Mouse (Mus musculus) lung, postnatal 0 days (tissue): ENCODE results near the gene Vipr1. TPM values are rescaled to one million over a fixed set of nuclear protein-coding genes. Genes with fewer than 3 reads are reported as not detected.

Experiments used
- ATAC-seq: fragments of 200-750 bp; cut with Nextera tagmentation; 2 replicates; pipeline ENCODE4 v1.8.0; 2017; ENCODE audit warnings: moderate library complexity
- DNase-seq: peaks from one replicate; pipeline ENCODE4 v3.0.0-alpha.2; 2016; ENCODE audit warnings: low spot score
- H3K27ac ChIP-seq: fragments of 300-500 bp; sonication (generic); 2 replicates; pipeline ENCODE4 v1.5.1; 2014; ENCODE audit warnings: antibody characterized with exemption, mild to moderate bottlenecking, low read length, mixed read lengths
- H3K27me3 ChIP-seq: fragments of 300-500 bp; sonication (generic); replicated peaks from 2 replicates; pipeline ENCODE4 v1.6.1; 2014; ENCODE audit warnings: low read length, mixed read lengths; ENCODE audit not compliant: insufficient read depth
- H3K36me3 ChIP-seq: fragments of 300-500 bp; sonication (generic); 2 replicates; pipeline ENCODE4 v1.6.1; 2014; ENCODE audit warnings: low read length, mixed read lengths; ENCODE audit not compliant: insufficient read depth
- H3K4me1 ChIP-seq: fragments of 300-500 bp; sonication (generic); 2 replicates; pipeline ENCODE4 v1.6.1; 2014; ENCODE audit warnings: antibody characterized with exemption, low read depth, low read length, mixed read lengths; ENCODE audit not compliant: insufficient read depth
- H3K4me2 ChIP-seq: fragments of 300-500 bp; sonication (generic); replicated peaks from 2 replicates; pipeline ENCODE4 v1.6.1; 2014; ENCODE audit warnings: low read depth, mild to moderate bottlenecking, low read length, moderate library complexity, mixed read lengths
- H3K4me3 ChIP-seq: fragments of 300-500 bp; sonication (generic); 2 replicates; pipeline ENCODE4 v1.5.1; 2014; ENCODE audit warnings: low read depth, low read length
- H3K9ac ChIP-seq: fragments of 300-500 bp; sonication (generic); replicated peaks from 2 replicates; pipeline ENCODE4 v1.6.1; 2014; ENCODE audit warnings: low read depth, mild to moderate bottlenecking
- H3K9me3 ChIP-seq: fragments of 300-500 bp; sonication (generic); 2 replicates; pipeline ENCODE4 v1.6.1; 2016; ENCODE audit warnings: low read length, mixed read lengths
- CTCF ChIP-seq: IDR thresholded peaks from 2 replicates; pipeline ENCODE4 v1.5.1; 2016; ENCODE audit warnings: antibody characterized with exemption, mild to moderate bottlenecking
- EP300 ChIP-seq: IDR thresholded peaks from 2 replicates; pipeline ENCODE4 v1.6.1; 2016; ENCODE audit warnings: antibody characterized with exemption, mild to moderate bottlenecking, control low read depth
- WGBS: fragments of 180-500 bp; shearing (Covaris S2); extraction: QIAGEN DNeasy Blood & Tissue Kit; methylation state at CpG from one replicate; pipeline ENCODE4 v1.1.7; 2014; 5-methylcytosine and 5-hydroxymethylcytosine counted together
- polyA plus RNA-seq: library from polyadenylated mRNA; unstranded; fragments of >200 nt; fragmentation: Nextera tagmentation; extraction: Ambion mirVana; gene quantifications from 2 replicates; pipeline ENCODE4 v1.2.1, GENCODE M21; 2015

Vipr1 gene
- polyA plus RNA-seq, 1 experiment from 2014 or later = 0.20 TPM

DNA sequence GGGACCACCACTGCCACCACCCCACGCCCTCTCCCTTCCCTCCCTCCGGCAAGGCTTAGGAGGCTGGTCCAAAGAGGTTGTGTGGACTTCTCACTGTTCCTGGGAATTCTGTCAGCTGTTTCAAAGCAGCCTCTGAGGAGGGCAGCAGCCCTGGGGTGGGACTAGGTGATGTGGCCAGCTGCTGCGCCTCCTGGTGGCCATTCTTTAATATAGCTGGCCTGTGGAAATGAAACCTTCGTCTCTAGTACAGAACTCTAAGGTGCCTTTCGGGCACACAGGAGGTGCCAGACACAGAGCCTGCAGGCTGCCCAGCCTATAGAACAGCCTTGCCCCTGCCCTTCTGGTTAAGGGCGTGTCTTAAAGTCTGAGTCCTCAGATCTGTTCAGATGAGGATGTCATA, 37.0 kb downstream of the Vipr1 start:
- H3K27me3 ChIP-seq = no peaks in the 10 kb centered on the region
- no peak overlapping the region for H3K4me3 ChIP-seq
- peaks cover 7% of the 10 kb centered on the region; the same call in 1 of the 2 replicates for H3K4me1 ChIP-seq
- H3K9me3 ChIP-seq = no peaks in the 10 kb centered on the region
- H3K9ac ChIP-seq = no peak overlapping the region
- ATAC-seq (peak; percentile 53), DNase-seq (peak; percentile 86)
- TF ChIP-seq EP300 = no peak
- peak; percentile 91 for TF ChIP-seq CTCF
- H3K27ac ChIP-seq = no peak overlapping the region
- 22% methylated on average over 6 of the region's 6 CpGs for WGBS
- H3K4me2 ChIP-seq = no peak overlapping the region
- no peaks in the 10 kb centered on the region for H3K36me3 ChIP-seq

DNA sequence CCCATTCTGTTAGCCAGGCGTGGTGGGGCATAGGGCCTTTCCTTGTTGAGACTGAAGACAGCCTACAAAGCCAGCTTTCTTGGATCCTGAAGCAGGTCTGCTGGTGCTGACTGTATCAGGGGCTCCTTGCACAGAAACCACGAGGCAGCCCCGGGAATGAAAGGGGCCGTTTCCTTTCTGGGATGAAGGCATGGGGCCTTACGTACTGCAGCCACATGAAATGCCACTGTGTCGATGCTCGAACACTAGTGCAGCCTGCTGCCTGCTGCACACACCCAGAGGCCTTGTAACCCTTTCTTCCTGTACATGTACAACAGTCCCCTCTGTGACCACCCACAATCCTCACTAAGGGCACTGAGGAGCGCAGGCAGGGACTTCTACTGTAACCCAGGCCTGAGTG, 38.7 kb downstream of the Vipr1 start:
- Histone ChIP-seq H3K9ac (no peak overlapping the region), H3K27me3 (no peaks in the 10 kb centered on the region), H3K36me3 (peaks cover 5% of the 10 kb centered on the region; the same call in 1 of the 2 replicates), H3K4me1 (peaks cover 7% of the 10 kb centered on the region; the same call in 1 of the 2 replicates), H3K4me2 (no peak overlapping the region), H3K4me3 (no peak overlapping the region), H3K9me3 (no peaks in the 10 kb centered on the region), H3K27ac (no peak overlapping the region)
- no peak for ATAC-seq
- no peak for TF ChIP-seq CTCF
- no peak for TF ChIP-seq EP300
- DNase-seq = no peak
- WGBS = 74% methylated on average over 8 of the region's 8 CpGs

GRCm38 (mm10) chr9:121682037-121682680, 39.6 kb downstream of the Vipr1 start:
- no peaks in the 10 kb centered on the region for H3K9me3 ChIP-seq
- no peak overlapping the region for H3K9ac ChIP-seq
- no peaks in the 10 kb centered on the region for H3K27me3 ChIP-seq
- TF ChIP-seq EP300 (no peak), CTCF (no peak)
- no peak overlapping the region for H3K4me2 ChIP-seq
- peaks cover 7% of the 10 kb centered on the region; the same call in 1 of the 2 replicates for H3K4me1 ChIP-seq
- WGBS = 70% methylated on average over 18 of the region's 18 CpGs
- no peak overlapping the region for H3K27ac ChIP-seq
- H3K4me3 ChIP-seq = no peak overlapping the region
- DNase-seq = no peak
- no peak for ATAC-seq
- H3K36me3 ChIP-seq = peaks cover 7% of the 10 kb centered on the region

GRCm38 (mm10) chr9:121684702-121685101, 42.2 kb downstream of the Vipr1 start:
- DNase-seq = no peak
- TF ChIP-seq EP300 (no peak), CTCF (no peak)
- Histone ChIP-seq H3K4me3 (no peak overlapping the region), H3K27me3 (no peaks in the 10 kb centered on the region), H3K9me3 (no peaks in the 10 kb centered on the region), H3K9ac (no peak overlapping the region), H3K4me1 (no peaks in the 10 kb centered on the region), H3K4me2 (no peak overlapping the region), H3K36me3 (peaks cover 12% of the 10 kb centered on the region), H3K27ac (no peak overlapping the region)
- 72% methylated on average over 7 of the region's 7 CpGs for WGBS
- ATAC-seq = no peak

DNA sequence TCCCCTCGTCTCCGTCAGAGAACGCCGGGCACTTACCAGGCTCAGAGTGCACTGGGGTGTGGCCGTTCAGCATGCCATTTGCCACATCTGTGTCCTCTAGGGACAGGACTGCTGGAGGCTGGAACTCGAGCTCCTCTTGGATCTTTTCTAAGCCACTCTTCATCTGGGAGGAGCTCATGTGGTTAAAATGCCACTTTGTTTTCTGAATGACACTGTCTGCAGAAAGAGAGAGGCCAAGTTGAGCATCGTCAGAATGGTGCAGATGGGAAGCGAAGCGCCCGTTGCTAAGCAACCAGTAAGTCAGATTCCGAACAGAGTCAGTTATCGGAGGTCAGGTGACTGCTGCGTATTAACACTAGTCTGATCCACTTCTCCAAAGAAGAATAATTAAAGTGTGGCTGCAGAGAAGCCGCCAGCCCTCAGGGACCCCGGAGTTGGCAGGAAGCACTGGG, 47.7 kb downstream of the Vipr1 start:
- DNase-seq (no peak), ATAC-seq (no peak)
- Histone ChIP-seq H3K27me3 (no peaks in the 10 kb centered on the region), H3K9me3 (no peaks in the 10 kb centered on the region), H3K27ac (no peak overlapping the region), H3K4me2 (no peak overlapping the region), H3K36me3 (peaks cover 9% of the 10 kb centered on the region), H3K4me1 (no peaks in the 10 kb centered on the region), H3K4me3 (no peak overlapping the region), H3K9ac (no peak overlapping the region)
- TF ChIP-seq CTCF = no peak
- no peak for TF ChIP-seq EP300
- 68% methylated on average over 15 of the region's 15 CpGs for WGBS

- Histone ChIP-seq H3K4me2 (no peak overlapping the region), H3K27ac (no peak overlapping the region), H3K4me3 (no peak overlapping the region), H3K4me1 (no peaks in the 10 kb centered on the region), H3K36me3 (peaks cover 6% of the 10 kb centered on the region; the same call in 1 of the 2 replicates), H3K9me3 (no peaks in the 10 kb centered on the region), H3K27me3 (no peaks in the 10 kb centered on the region), H3K9ac (no peak overlapping the region)
- DNase-seq = no peak
- TF ChIP-seq CTCF = no peak
- no peak for TF ChIP-seq EP300
- 85% methylated on average over 7 of the region's 7 CpGs for WGBS
- no peak for ATAC-seq
These were observed 48.2 kb downstream of the Vipr1 start for GRCm38 (mm10) chr9:121690734-121691133.
